Mouse (Mus musculus) thymus, adult 2 months (tissue): ENCODE measurements around the gene Kcnmb4. TPM values are rescaled to one million over a fixed set of nuclear protein-coding genes. Genes with fewer than 3 reads are reported as not detected.

ENCODE experiments used
- DNase-seq: peaks from one replicate; pipeline ENCODE4 v3.0.0; 2021
- H3K27ac ChIP-seq: fragments of 200-500 bp; 2 replicates; pipeline ENCODE4 v1.5.1; 2012; ENCODE audit warnings: low read length, control low read depth; ENCODE audit not compliant: control insufficient read depth, insufficient read depth
- H3K27me3 ChIP-seq: fragments of 200-500 bp; 2 replicates; pipeline ENCODE4 v1.6.1; 2012; ENCODE audit warnings: mild to moderate bottlenecking, low read length, moderate library complexity, mixed read lengths; ENCODE audit not compliant: control insufficient read depth, insufficient read depth
- H3K36me3 ChIP-seq: fragments of 200-500 bp; 2 replicates; pipeline ENCODE4 v1.6.1; 2012; ENCODE audit warnings: mild to moderate bottlenecking, low read length, moderate library complexity; ENCODE audit not compliant: control insufficient read depth, insufficient read depth
- H3K4me1 ChIP-seq: fragments of 200-500 bp; replicated peaks from 2 replicates; pipeline ENCODE4 v1.6.1; 2012; ENCODE audit warnings: low read length; ENCODE audit not compliant: control insufficient read depth, insufficient read depth
- H3K4me3 ChIP-seq: fragments of 200-500 bp; 2 replicates; pipeline ENCODE4 v1.5.1; 2012; ENCODE audit warnings: mild to moderate bottlenecking, low read length, control low read depth, moderate library complexity; ENCODE audit not compliant: control insufficient read depth, insufficient read depth
- CTCF ChIP-seq: fragments of 200-500 bp; IDR thresholded peaks from 2 replicates; pipeline ENCODE4 v1.5.1; 2012; ENCODE audit warnings: mild to moderate bottlenecking, control low read depth, low read length, moderate library complexity, borderline replicate concordance; ENCODE audit not compliant: control insufficient read depth, poor library complexity, insufficient read depth; ENCODE audit errors: extremely low read depth
- POLR2A ChIP-seq: fragments of 200-500 bp; IDR thresholded peaks from 2 replicates; pipeline ENCODE4 v1.6.1; 2012; ENCODE audit warnings: mild to moderate bottlenecking, low read length, control low read depth, moderate library complexity; ENCODE audit not compliant: control insufficient read depth, poor library complexity, insufficient read depth; ENCODE audit errors: extremely low read depth
- WGBS: fragments of 180-500 bp; shearing (Covaris S2); methylation state at CpG from one replicate; pipeline ENCODE4 v1.1.7; 2018; 5-methylcytosine and 5-hydroxymethylcytosine counted together
- polyA plus RNA-seq: library from polyadenylated mRNA; depleted of rRNA; stranded (reverse); fragments of >200 nt; gene quantifications from 2 replicates; pipeline ENCODE4 v1.2.3, GENCODE M21; 2012

Gene Kcnmb4
- polyA plus RNA-seq, 1 experiment, result 185 TPM

DNA sequence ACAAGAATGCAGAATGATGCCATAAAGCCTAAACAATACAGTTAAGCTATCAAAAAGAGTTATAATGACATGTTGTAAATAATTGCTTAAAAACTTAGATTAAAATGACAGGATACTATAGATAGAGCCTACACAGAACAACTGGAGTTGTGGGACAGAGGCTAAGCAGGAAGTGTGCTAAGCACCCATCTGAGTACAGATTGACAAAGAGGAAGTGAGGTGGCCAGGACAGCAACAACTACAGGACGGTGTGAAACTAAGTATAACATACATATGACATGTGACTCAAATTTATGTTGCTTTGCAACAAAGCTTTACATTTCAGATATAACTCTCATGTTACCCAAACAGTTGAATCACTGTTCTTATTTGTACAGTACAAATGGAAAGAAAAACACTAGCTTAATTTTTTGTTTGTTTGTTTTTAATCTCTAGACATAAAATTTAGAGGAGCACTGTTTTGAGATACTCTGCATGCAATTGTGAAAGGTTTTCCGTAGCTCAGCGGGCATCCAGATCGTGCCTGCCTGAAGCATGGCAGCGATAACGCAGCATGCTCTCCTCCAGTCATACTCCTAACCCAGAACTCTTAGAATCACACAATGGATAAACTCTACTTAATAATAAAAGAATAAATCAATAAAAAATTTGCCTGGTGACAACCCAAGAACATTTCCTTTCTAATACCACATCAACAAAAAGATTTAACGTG, 31.8 kb upstream of the Kcnmb4 start:
- DNase-seq, result no peak
- WGBS, result 71% methylated on average over 7 of the region's 7 CpGs
- no peak overlapping the region for H3K27ac ChIP-seq
- no peaks in the 10 kb centered on the region for H3K27me3 ChIP-seq
- H3K36me3 ChIP-seq, result peaks cover 10% of the 10 kb centered on the region
- peaks cover 3% of the 10 kb centered on the region for H3K4me1 ChIP-seq
- TF ChIP-seq CTCF (no peak), POLR2A (no peak)
- no peak overlapping the region for H3K4me3 ChIP-seq

DNA sequence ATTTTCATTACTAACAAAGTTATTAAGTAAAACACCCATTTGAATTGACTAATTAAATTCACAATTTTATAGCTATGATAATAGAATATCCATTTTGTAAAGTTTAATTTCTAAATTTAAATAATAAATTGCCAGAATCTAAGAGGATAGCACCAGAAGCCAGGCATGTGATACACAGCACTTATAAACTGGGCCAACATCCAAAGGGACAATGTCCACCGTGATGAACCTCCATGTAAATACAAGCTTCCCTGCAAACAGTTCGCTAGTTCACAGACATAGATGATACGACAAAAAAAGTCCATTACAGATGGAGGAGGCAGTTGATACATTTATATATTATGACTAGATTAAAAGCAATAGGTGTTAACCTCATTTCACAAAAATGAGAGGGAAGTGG, 19.1 kb upstream of the Kcnmb4 start:
- H3K36me3 ChIP-seq, result peaks cover 82% of the 10 kb centered on the region
- WGBS, result 97% methylated on average over 3 of the region's 3 CpGs

DNA sequence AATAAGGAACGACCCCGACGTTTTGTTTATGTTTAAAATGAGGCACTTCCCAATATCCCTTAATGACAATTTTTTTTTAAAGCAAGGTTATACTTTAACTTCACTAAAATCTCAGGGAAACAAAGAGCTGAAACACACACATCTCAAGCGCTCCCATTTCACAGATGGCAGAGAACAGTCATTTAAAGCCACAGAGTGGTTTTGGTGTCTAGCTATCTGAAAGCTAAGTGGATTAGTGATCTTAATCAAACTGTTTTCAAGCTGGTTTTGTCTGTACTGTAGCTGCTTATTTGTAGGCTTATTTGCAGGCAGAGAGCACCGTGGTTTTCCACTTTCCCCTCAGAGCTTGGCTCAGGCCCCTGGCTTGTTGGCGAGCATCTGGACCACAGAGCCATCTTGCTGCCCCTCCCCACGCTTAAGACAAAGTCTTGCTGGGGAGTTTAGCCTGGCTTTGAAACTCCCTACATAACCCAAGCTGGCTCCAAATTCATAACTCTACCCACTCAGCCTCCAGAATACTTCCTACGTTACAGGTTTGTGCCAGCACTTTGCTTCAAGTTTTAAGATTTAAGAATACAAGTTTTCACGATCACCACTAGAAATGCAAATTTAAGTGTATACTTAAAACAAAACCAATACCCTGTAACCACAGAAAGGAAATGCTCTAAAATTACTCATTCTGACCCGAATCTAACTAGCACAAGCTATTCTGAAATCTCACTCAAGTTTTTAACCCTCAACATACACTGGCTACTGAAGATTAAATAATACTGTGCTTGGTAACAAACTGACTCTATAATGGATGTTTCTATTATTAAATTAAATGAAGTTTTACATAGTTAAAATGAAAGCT, 13.4 kb upstream of the Kcnmb4 start:
- no peaks in the 10 kb centered on the region; the same call in 1 of the 2 replicates for H3K4me1 ChIP-seq
- no peak overlapping the region for H3K4me3 ChIP-seq
- H3K27ac ChIP-seq, result no peak overlapping the region
- H3K27me3 ChIP-seq, result no peaks in the 10 kb centered on the region
- DNase-seq, result no peak
- TF ChIP-seq CTCF (no peak), POLR2A (no peak)
- 71% methylated on average over 10 of the region's 10 CpGs for WGBS
- H3K36me3 ChIP-seq, result peaks cover 69% of the 10 kb centered on the region

More for the DNA sequence above, 19.1 kb upstream of the Kcnmb4 start:
- Histone ChIP-seq H3K4me1 (no peaks in the 10 kb centered on the region), H3K4me3 (no peak overlapping the region), H3K27ac (no peak overlapping the region), H3K27me3 (no peaks in the 10 kb centered on the region)
- no peak for DNase-seq
- TF ChIP-seq POLR2A (no peak), CTCF (no peak)

DNA sequence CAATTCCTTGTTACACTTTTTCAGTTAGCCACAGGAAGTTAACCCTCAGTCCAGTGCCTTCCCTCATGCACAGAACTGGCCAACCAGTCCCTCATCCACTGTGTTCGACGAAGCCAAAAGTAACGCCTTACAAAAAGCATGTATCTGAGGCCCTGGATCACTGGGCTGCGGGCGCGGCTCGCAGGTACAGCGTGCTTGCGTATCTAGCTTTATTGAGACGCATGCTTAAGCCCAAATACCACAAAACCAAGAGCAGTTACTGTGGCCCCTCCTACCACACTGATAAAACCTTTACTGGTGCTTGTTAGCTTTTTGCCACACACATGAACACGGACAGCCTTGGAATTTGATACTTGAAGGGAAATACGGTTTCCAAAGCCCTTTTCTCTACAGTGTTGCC, 8.2 kb upstream of the Kcnmb4 start:
- no peak for TF ChIP-seq POLR2A
- TF ChIP-seq CTCF, result no peak
- peaks cover 37% of the 10 kb centered on the region for H3K36me3 ChIP-seq
- no peak overlapping the region for H3K27ac ChIP-seq
- no peaks in the 10 kb centered on the region for H3K4me1 ChIP-seq
- H3K27me3 ChIP-seq, result no peaks in the 10 kb centered on the region
- WGBS, result 90% methylated on average over 12 of the region's 12 CpGs
- no peak overlapping the region for H3K4me3 ChIP-seq
- no peak for DNase-seq

DNA sequence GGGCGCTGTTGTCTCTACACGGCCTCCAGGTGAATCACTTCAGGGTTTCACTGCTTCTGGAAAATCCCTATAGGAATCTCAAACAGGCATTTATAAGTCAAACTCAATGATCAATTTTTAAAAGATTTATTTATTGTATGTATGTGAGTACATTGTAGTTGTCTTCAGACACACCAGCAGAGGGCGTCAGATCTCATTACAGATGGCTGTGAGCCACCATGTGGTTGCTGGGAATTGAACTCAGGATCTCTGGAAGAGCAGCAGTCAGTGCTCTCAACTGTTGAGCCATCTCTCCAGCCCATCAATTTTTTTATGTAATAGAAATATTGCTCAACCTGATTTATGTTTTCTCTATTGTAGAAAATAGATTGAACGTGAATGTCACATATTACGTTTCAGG, 7.3 kb upstream of the Kcnmb4 start:
- TF ChIP-seq POLR2A (no peak), CTCF (no peak)
- Histone ChIP-seq H3K4me3 (no peak overlapping the region), H3K27ac (no peak overlapping the region), H3K4me1 (no peaks in the 10 kb centered on the region), H3K36me3 (peaks cover 28% of the 10 kb centered on the region), H3K27me3 (no peaks in the 10 kb centered on the region)
- WGBS, result 98% methylated on average over 5 of the region's 5 CpGs
- no peak for DNase-seq

DNA sequence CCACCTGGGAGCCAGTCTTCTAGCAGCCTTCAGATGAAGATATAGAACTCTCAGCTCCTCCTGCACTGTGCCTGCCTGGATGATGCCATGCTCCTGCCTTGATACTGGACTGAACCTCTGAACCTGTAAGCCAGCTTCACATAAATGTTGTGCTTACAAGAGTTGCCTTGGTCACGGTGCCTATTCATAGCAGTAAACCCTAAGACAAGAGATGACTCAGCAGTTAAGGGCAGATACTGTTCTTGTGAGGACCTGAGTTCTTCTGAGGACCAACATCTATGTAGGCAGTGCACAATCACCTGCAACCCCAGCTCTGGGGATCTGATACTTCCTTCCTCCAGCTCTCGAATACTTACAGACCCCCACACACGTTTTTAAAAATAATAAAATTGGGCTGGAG, 2.9 kb upstream of the Kcnmb4 start:
- TF ChIP-seq POLR2A (no peak), CTCF (no peak)
- Histone ChIP-seq H3K4me1 (peaks cover 5% of the 10 kb centered on the region), H3K36me3 (no peaks in the 10 kb centered on the region), H3K27ac (no peak overlapping the region), H3K4me3 (no peak overlapping the region), H3K27me3 (no peaks in the 10 kb centered on the region)
- DNase-seq, result no peak
- WGBS, result 94% methylated on average over 3 of the region's 3 CpGs
